In genomic region chr11:113828081-113828554, GRCm38 (mm10) we compare ENCODE assay signal across 13 mouse cellular contexts.
A peak's percentile ranks its signal among the peaks of the same experiment; 100 is the strongest.
DNase-seq lines count a peak whose midpoint lies in the region; ATAC-seq and TF ChIP-seq lines count a peak whose summit lies in the region.
"Had no signal": no experiment of that assay in that cellular context is flagged by ENCODE, and none has a peak within 500 bp of the region (broad histone marks: within the 10 kb centered on the region; RNA-seq: fewer than 3 reads in every experiment).

No protein-coding gene starts in this region.

- H3K36me3 ChIP-seq in forebrain, embryonic 11.5 days (ENCODE audit: control insufficient read depth, insufficient read depth, low read length), result no peaks in the 10 kb centered on the region
- peaks cover 4% of the 10 kb centered on the region; the same call in 1 of the 2 replicates for H3K36me3 ChIP-seq in hindbrain, embryonic 15.5 days
- H3K36me3 ChIP-seq in neural tube, embryonic 14.5 days (ENCODE audit: control insufficient read depth, insufficient read depth, low read length), result no peaks in the 10 kb centered on the region; the same call in 1 of the 2 replicates

- no peak for TF ChIP-seq POLR2A in brain, embryonic 14.5 days (IDR thresholded peaks at IDR 0.05; ENCODE audit: borderline replicate concordance, extremely low read depth, insufficient read depth, insufficient read length, poor library complexity, severe bottlenecking)

- H3K4me2 ChIP-seq in forebrain, embryonic 11.5 days (ENCODE audit: low read depth, low read length, severe bottlenecking), result peak overlapping the region; percentile 31; the same call in 1 of the 2 replicates
- peak overlapping the region; percentile 43 for H3K4me2 ChIP-seq in hindbrain, embryonic 15.5 days
- H3K4me2 ChIP-seq in neural tube, embryonic 14.5 days (ENCODE audit: low read depth, low read length), result peak overlapping the region; percentile 17

- no peaks in the 10 kb centered on the region for H3K27me3 ChIP-seq in forebrain, embryonic 11.5 days (ENCODE audit: control insufficient read depth, insufficient read depth, low read length)
- peaks cover 3% of the 10 kb centered on the region; the same call in 1 of the 2 replicates for H3K27me3 ChIP-seq in hindbrain, embryonic 15.5 days
- no peaks in the 10 kb centered on the region for H3K27me3 ChIP-seq in neural tube, embryonic 14.5 days (ENCODE audit: control insufficient read depth, insufficient read depth, low read length)

- no peak for TF ChIP-seq CTCF in brain, embryonic 14.5 days (IDR thresholded peaks at IDR 0.05; ENCODE audit: borderline replicate concordance, extremely low read depth, insufficient read depth, insufficient read length)

- peaks cover 4% of the 10 kb centered on the region for H3K4me1 ChIP-seq in forebrain, embryonic 11.5 days (replicated peaks; ENCODE audit: control insufficient read depth, insufficient read depth, low read length)
- peaks cover 8% of the 10 kb centered on the region for H3K4me1 ChIP-seq in hindbrain, embryonic 15.5 days (replicated peaks)
- peaks cover 5% of the 10 kb centered on the region; the same call in 1 of the 2 replicates for H3K4me1 ChIP-seq in neural tube, embryonic 14.5 days (ENCODE audit: control insufficient read depth, insufficient read depth, low read length)

- WGBS in forebrain, embryonic 11.5 days, result 32% methylated on average over 24 of the region's 24 CpGs
- 33% methylated on average over 24 of the region's 24 CpGs for WGBS in hindbrain, embryonic 15.5 days
- 32% methylated on average over 24 of the region's 24 CpGs for WGBS in neural tube, embryonic 14.5 days

- ATAC-seq in forebrain, embryonic 11.5 days (replicated peaks; ENCODE audit: low FRiP score), result peak; percentile 55
- ATAC-seq in hindbrain, embryonic 15.5 days (ENCODE audit: low FRiP score, low read depth), result 0 out of 2 replicates have a peak, but pooled peaks have one; percentile 39
- peak; percentile 49; the same call in 1 of the 2 replicates for ATAC-seq in neural tube, embryonic 14.5 days (ENCODE audit: low read depth)
- ATAC-seq in erythroblast, adult 5-6 weeks (replicated peaks; ENCODE audit: low FRiP score, poor library complexity, severe bottlenecking), result no peak
- ATAC-seq: CD4-positive, CD25-positive, alpha-beta regulatory T cell, adult 4 months; Patski had no signal

- H3K9ac ChIP-seq in forebrain, embryonic 11.5 days (ENCODE audit: low read length), result 0 out of 2 replicates have a peak overlapping the region, but pooled peaks have one; percentile 20
- H3K9ac ChIP-seq in hindbrain, embryonic 15.5 days, result no peak overlapping the region
- H3K9ac ChIP-seq in neural tube, embryonic 14.5 days (replicated peaks; ENCODE audit: low read depth, low read length), result no peak overlapping the region

- H3K4me3 ChIP-seq in forebrain, embryonic 11.5 days (ENCODE audit: low read depth, low read length), result no peak overlapping the region
- H3K4me3 ChIP-seq in hindbrain, embryonic 15.5 days, result no peak overlapping the region
- no peak overlapping the region for H3K4me3 ChIP-seq in neural tube, embryonic 14.5 days (ENCODE audit: low read depth, low read length)
- H3K4me3 ChIP-seq: left cerebral cortex, adult 2 months had no signal

- H3K9me3 ChIP-seq in forebrain, embryonic 11.5 days (ENCODE audit: control insufficient read depth, low read length), result no peaks in the 10 kb centered on the region
- no peaks in the 10 kb centered on the region for H3K9me3 ChIP-seq in hindbrain, embryonic 15.5 days
- no peaks in the 10 kb centered on the region for H3K9me3 ChIP-seq in neural tube, embryonic 14.5 days (ENCODE audit: control insufficient read depth, low read length)

- H3K27ac ChIP-seq in forebrain, embryonic 11.5 days (ENCODE audit: low read depth, low read length), result no peak overlapping the region; the same call in 1 of the 2 replicates
- H3K27ac ChIP-seq in hindbrain, embryonic 15.5 days (replicated peaks), result no peak overlapping the region
- no peak overlapping the region for H3K27ac ChIP-seq in neural tube, embryonic 14.5 days (ENCODE audit: low read depth, low read length)
- H3K27ac ChIP-seq: left cerebral cortex, adult 2 months had no signal

- peak; percentile 87 for DNase-seq in brain, embryonic 14.5 days (ENCODE audit: low read depth)
- no peak for DNase-seq in forebrain, embryonic 11.5 days (ENCODE audit: low spot score)
- no peak for DNase-seq in urinary bladder, adult 2 months (ENCODE audit: low spot score)
- no peak for DNase-seq in gastrocnemius, postnatal 36 days
- DNase-seq: adrenal gland, postnatal 14 days; embryo, embryonic 11 days; liver had no signal

- intact Hi-C loops in gastrocnemius, postnatal 36 days (cut with DNase I), result no loop called here
